Mouse (Mus musculus): ENCODE results near the gene Tex48. TPM values are rescaled to one million over a fixed set of nuclear protein-coding genes. Genes with fewer than 3 reads are reported as not detected.

The Tex48 gene
- total and polyA plus RNA-seq, 3 experiments, result not detected

DNA sequence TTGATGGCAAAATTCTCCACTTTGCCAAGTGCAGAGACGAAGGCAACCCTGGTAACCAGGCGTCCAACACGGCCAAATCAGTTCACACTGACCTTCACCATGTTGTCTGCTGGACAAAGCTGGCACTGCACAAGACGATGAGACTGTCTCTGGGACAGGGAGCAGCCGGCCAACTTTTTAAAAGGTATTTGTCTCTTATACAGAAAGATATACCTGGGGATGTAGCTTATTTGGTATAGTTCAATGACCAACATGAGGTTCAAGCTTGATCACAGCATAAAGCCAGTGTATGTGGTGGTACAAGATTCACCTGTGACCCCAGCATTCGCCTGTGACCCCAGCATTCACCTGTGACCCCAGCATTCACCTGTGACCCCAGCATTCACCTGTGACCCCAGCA is 41.1 kb upstream of the Tex48 start, which contains the start of gene Gm11214:
Gene Gm11214 (minus strand): TSS at position 101 of the 400 bp plus-strand sequence.
- TF ChIP-seq KAT2A (conservative IDR thresholded peaks at IDR 0.05; ENCODE audit: low read depth, low read length) (no peak), MEF2A (IDR thresholded peaks at IDR 0.05; ENCODE audit: extremely low read depth, insufficient replicate concordance, low read depth, low read length, poor library complexity, severe bottlenecking) (no peak), SIN3A (IDR thresholded peaks at IDR 0.05; ENCODE audit: low read length) (no peak)

DNA sequence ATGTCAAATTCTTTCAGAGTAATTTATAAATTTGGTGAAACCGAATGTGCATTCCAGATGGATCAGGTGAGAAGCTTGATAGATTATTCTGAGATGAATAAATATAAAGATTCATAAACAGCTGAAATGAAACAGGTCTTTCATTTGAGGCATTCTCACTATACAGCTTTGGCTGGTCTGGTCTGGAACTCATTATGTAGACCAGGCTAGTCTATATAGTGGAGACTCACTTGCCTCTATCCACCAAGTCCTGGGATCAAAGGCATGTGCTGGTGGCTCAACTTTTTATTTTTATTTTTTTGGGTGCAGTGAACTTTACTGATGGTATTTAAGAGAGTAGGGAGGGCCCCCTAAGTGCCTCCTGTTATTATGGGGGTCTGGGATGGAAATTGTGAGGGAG is 39.6 kb upstream of the Tex48 start:
- no peak for DNase-seq (ENCODE audit: low read depth, low spot score)
- H3K4me3 ChIP-seq (ENCODE audit: control insufficient read depth in 1 of 2, insufficient read depth in 1 of 2, low read depth in 2 of 2, low read length in 2 of 2), result no peak overlapping the region
- no peaks in the 10 kb centered on the region for H3K9me3 ChIP-seq (replicated peaks; ENCODE audit: insufficient read depth, low read length)

More for the DNA sequence above, 41.1 kb upstream of the Tex48 start, which contains the start of gene Gm11214:
- Histone ChIP-seq H3K79me2 (ENCODE audit: control insufficient read depth, insufficient read depth, low read length, poor library complexity) (no peaks in the 10 kb centered on the region), H3K27me3 (ENCODE audit: control insufficient read depth in 1 of 2, insufficient read depth in 2 of 2, low read length in 2 of 2) (no peaks in the 10 kb centered on the region), H3K9ac (ENCODE audit: control insufficient read depth, low read depth, low read length, poor library complexity, severe bottlenecking) (no peak within 1 kb of the TSS), H3K4me1 (ENCODE audit: control insufficient read depth in 1 of 2, insufficient read depth in 2 of 2, low read length in 2 of 2) (peaks cover 0 to 11% of the 10 kb centered on the region in 2 experiments; a peak in 1 of 4 replicates), H3K36me3 (ENCODE audit: control insufficient read depth in 1 of 2, insufficient read depth in 2 of 2, low read length in 2 of 2) (peaks cover 0 to 10% of the 10 kb centered on the region in 2 experiments; a peak in 2 of 4 replicates), H3K9me3 (replicated peaks; ENCODE audit: insufficient read depth, low read length) (no peaks in the 10 kb centered on the region), H3K4me3 (ENCODE audit: control insufficient read depth in 1 of 2, insufficient read depth in 1 of 2, low read depth in 2 of 2, low read length in 2 of 2) (no peak within 1 kb of the TSS), H3K27ac (ENCODE audit: control insufficient read depth, low read depth, low read length) (no peak within 1 kb of the TSS)
- no peak for DNase-seq (ENCODE audit: low read depth, low spot score)

DNA sequence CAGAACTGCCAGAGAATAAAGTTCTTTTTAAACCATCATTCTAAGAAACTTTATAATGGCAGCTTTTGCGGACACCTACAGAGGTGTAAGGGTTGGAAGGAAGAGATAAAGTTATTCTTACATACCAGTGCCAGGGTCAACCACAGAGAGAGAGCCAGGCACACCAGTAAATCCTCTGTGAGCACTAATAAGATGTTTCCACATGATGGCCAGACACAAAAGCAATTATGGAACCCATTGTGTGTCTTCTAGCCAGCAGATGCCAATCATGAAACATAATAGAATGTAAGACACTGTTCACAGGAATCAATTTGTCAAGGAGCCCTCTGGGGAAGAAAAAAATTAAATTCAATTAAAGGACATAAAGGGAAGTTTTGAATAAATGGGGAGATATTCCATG is 39.2 kb upstream of the Tex48 start:
- H3K4me3 ChIP-seq (ENCODE audit: control insufficient read depth in 1 of 2, insufficient read depth in 1 of 2, low read depth in 2 of 2, low read length in 2 of 2), result no peak overlapping the region
- H3K4me1 ChIP-seq (ENCODE audit: control insufficient read depth in 1 of 2, insufficient read depth in 2 of 2, low read length in 2 of 2), result no peaks in the 10 kb centered on the region
- no peak overlapping the region for H3K9ac ChIP-seq (ENCODE audit: control insufficient read depth, low read depth, low read length, poor library complexity, severe bottlenecking)
- no peak overlapping the region for H3K27ac ChIP-seq (ENCODE audit: control insufficient read depth, low read depth, low read length)
- TF ChIP-seq RAD21 (IDR thresholded peaks at IDR 0.05; ENCODE audit: low read depth, low read length) (no peak), TBP (IDR thresholded peaks at IDR 0.05; ENCODE audit: low read depth, low read length) (no peak), MAX (IDR thresholded peaks at IDR 0.05; ENCODE audit: low read length) (no peak), UBTF (IDR thresholded peaks at IDR 0.05; ENCODE audit: borderline replicate concordance, insufficient read depth, low read depth, low read length) (no peak), RCOR1 (IDR thresholded peaks at IDR 0.05; ENCODE audit: low read depth, low read length) (no peak), CHD2 (IDR thresholded peaks at IDR 0.05; ENCODE audit: low read length) (no peak), MYB (IDR thresholded peaks at IDR 0.05; ENCODE audit: low read depth, low read length) (no peak), USF1 (IDR thresholded peaks at IDR 0.05; ENCODE audit: low read depth, low read length) (no peak)
- H3K27me3 ChIP-seq (ENCODE audit: control insufficient read depth in 1 of 2, insufficient read depth in 2 of 2, low read length in 2 of 2), result no peaks in the 10 kb centered on the region
- H3K79me2 ChIP-seq (ENCODE audit: control insufficient read depth, insufficient read depth, low read length, poor library complexity), result no peaks in the 10 kb centered on the region
- DNase-seq (ENCODE audit: low read depth, low spot score), result no peak
- no peaks in the 10 kb centered on the region for H3K9me3 ChIP-seq (replicated peaks; ENCODE audit: insufficient read depth, low read length)
- H3K36me3 ChIP-seq (ENCODE audit: control insufficient read depth in 1 of 2, insufficient read depth in 2 of 2, low read length in 2 of 2), result no peaks in the 10 kb centered on the region; a peak in 1 of 4 replicates

More for the DNA sequence above, 39.6 kb upstream of the Tex48 start:
- peaks cover 0 to under 1% of the 10 kb centered on the region in 2 experiments; a peak in 1 of 4 replicates for H3K4me1 ChIP-seq (ENCODE audit: control insufficient read depth in 1 of 2, insufficient read depth in 2 of 2, low read length in 2 of 2)
- no peaks in the 10 kb centered on the region for H3K27me3 ChIP-seq (ENCODE audit: control insufficient read depth in 1 of 2, insufficient read depth in 2 of 2, low read length in 2 of 2)
- TF ChIP-seq TCF12 (IDR thresholded peaks at IDR 0.05; ENCODE audit: low read depth, low read length), result no peak
- TF ChIP-seq TBP (IDR thresholded peaks at IDR 0.05; ENCODE audit: low read depth, low read length), result no peak
- no peak for TF ChIP-seq POLR2AphosphoS2 (IDR thresholded peaks at IDR 0.05; ENCODE audit: low read length)
- TF ChIP-seq MXI1 (IDR thresholded peaks at IDR 0.05; ENCODE audit: low read depth, low read length), result no peak
- H3K79me2 ChIP-seq (ENCODE audit: control insufficient read depth, insufficient read depth, low read length, poor library complexity), result no peaks in the 10 kb centered on the region
- no peak overlapping the region for H3K9ac ChIP-seq (ENCODE audit: control insufficient read depth, low read depth, low read length, poor library complexity, severe bottlenecking)
- peaks cover 0 to 1% of the 10 kb centered on the region in 2 experiments; a peak in 2 of 4 replicates for H3K36me3 ChIP-seq (ENCODE audit: control insufficient read depth in 1 of 2, insufficient read depth in 2 of 2, low read length in 2 of 2)
- no peak overlapping the region for H3K27ac ChIP-seq (ENCODE audit: control insufficient read depth, low read depth, low read length)

Measured in MEL (cell line).